Mouse (Mus musculus) stomach, postnatal 0 days (tissue): ENCODE measurements at regions not wholly inside any gene's neighbourhood (a gene's known extent, or its start where the extent isn't known, plus 50 kb on each side); places are given as distances from the start of the nearest gene placed in this dataset.

Source experiments
- ATAC-seq: fragments of 200-750 bp; cut with Nextera tagmentation; 2 replicates; pipeline ENCODE4 v1.8.0; 2017; ENCODE audit not compliant: low FRiP score, low TSS enrichment
- DNase-seq: peaks from one replicate; pipeline ENCODE4 v3.0.0-alpha.2; 2016; ENCODE audit warnings: low spot score
- H3K27ac ChIP-seq: fragments of 300-500 bp; sonication (generic); replicated peaks from 2 replicates; pipeline ENCODE4 v1.5.1; 2014; ENCODE audit warnings: mild to moderate bottlenecking, control low read depth
- H3K27me3 ChIP-seq: fragments of 300-500 bp; sonication (generic); 2 replicates; pipeline ENCODE4 v1.6.1; 2014; ENCODE audit warnings: low read length; ENCODE audit not compliant: control insufficient read depth, insufficient read depth
- H3K36me3 ChIP-seq: fragments of 300-500 bp; sonication (generic); 2 replicates; pipeline ENCODE4 v1.6.1; 2014; ENCODE audit warnings: low read length, mixed read lengths; ENCODE audit not compliant: control insufficient read depth, insufficient read depth
- H3K4me1 ChIP-seq: fragments of 300-500 bp; sonication (generic); replicated peaks from 2 replicates; pipeline ENCODE4 v1.6.1; 2014; ENCODE audit warnings: antibody characterized with exemption; ENCODE audit not compliant: control insufficient read depth, insufficient read depth
- H3K4me2 ChIP-seq: fragments of 300-500 bp; sonication (generic); replicated peaks from 2 replicates; pipeline ENCODE4 v1.6.1; 2014; ENCODE audit warnings: low read depth, mild to moderate bottlenecking, control low read depth, moderate library complexity
- H3K4me3 ChIP-seq: fragments of 300-500 bp; sonication (generic); 2 replicates; pipeline ENCODE4 v1.5.1; 2014; ENCODE audit warnings: low read depth, low read length, control low read depth
- H3K9ac ChIP-seq: fragments of 300-500 bp; sonication (generic); 2 replicates; pipeline ENCODE4 v1.6.1; 2014; ENCODE audit warnings: mild to moderate bottlenecking, low read length, control low read depth, mixed read lengths
- H3K9me3 ChIP-seq: fragments of 300-500 bp; sonication (generic); 2 replicates; pipeline ENCODE4 v1.6.1; 2016; ENCODE audit warnings: low read length; ENCODE audit not compliant: control insufficient read depth
- CTCF ChIP-seq: IDR thresholded peaks from 2 replicates; pipeline ENCODE4 v1.5.1; 2016; ENCODE audit warnings: antibody characterized with exemption, low read depth, mild to moderate bottlenecking, moderate library complexity
- EP300 ChIP-seq: optimal IDR thresholded peaks from 2 replicates; pipeline ENCODE3; 2016; ENCODE audit warnings: antibody characterized with exemption
- WGBS: fragments of 180-500 bp; shearing (Covaris S2); extraction: QIAGEN DNeasy Blood & Tissue Kit; methylation state at CpG from one replicate; pipeline ENCODE4 v1.1.7; 2014; 5-methylcytosine and 5-hydroxymethylcytosine counted together

GRCm38 (mm10) chr10:17284858-17285257 is 438.2 kb upstream of the Cited2 start:
- 88% methylated on average over 5 of the region's 5 CpGs for WGBS
- Histone ChIP-seq H3K27me3 (no peaks in the 10 kb centered on the region), H3K36me3 (no peaks in the 10 kb centered on the region), H3K4me1 (no peaks in the 10 kb centered on the region), H3K9ac (no peak overlapping the region), H3K4me2 (no peak overlapping the region), H3K27ac (no peak overlapping the region), H3K4me3 (no peak overlapping the region), H3K9me3 (no peaks in the 10 kb centered on the region)
- no peak for ATAC-seq
- TF ChIP-seq EP300 (no peak), CTCF (no peak)
- no peak for DNase-seq

- no peaks in the 10 kb centered on the region for H3K27me3 ChIP-seq
- no peaks in the 10 kb centered on the region for H3K36me3 ChIP-seq
- no peak overlapping the region for H3K4me2 ChIP-seq
- no peaks in the 10 kb centered on the region for H3K9me3 ChIP-seq
- H3K4me3 ChIP-seq, result no peak overlapping the region
- no peak for DNase-seq
- H3K9ac ChIP-seq, result no peak overlapping the region
- H3K4me1 ChIP-seq, result no peaks in the 10 kb centered on the region
- no peak for TF ChIP-seq CTCF
- no peak for TF ChIP-seq EP300
- no peak overlapping the region for H3K27ac ChIP-seq
- 93% methylated on average over 2 of the region's 2 CpGs for WGBS
- ATAC-seq, result no peak
Measured at GRCm38 (mm10) chr10:17287141-17287540, 435.9 kb upstream of the Cited2 start.

- Histone ChIP-seq H3K4me3 (no peak overlapping the region), H3K9me3 (no peaks in the 10 kb centered on the region), H3K4me2 (no peak overlapping the region), H3K27ac (no peak overlapping the region), H3K36me3 (no peaks in the 10 kb centered on the region), H3K27me3 (no peaks in the 10 kb centered on the region), H3K9ac (no peak overlapping the region), H3K4me1 (no peaks in the 10 kb centered on the region)
- no peak for TF ChIP-seq EP300
- TF ChIP-seq CTCF, result no peak
- WGBS, result 51% methylated on average over 2 of the region's 2 CpGs
- ATAC-seq, result no peak
- DNase-seq, result no peak
Measured at GRCm38 (mm10) chr10:17288231-17288630, 434.8 kb upstream of the Cited2 start.

- Histone ChIP-seq H3K27ac (no peak overlapping the region), H3K4me1 (no peaks in the 10 kb centered on the region), H3K4me3 (no peak overlapping the region), H3K9me3 (no peaks in the 10 kb centered on the region), H3K27me3 (no peaks in the 10 kb centered on the region), H3K4me2 (no peak overlapping the region), H3K9ac (no peak overlapping the region), H3K36me3 (no peaks in the 10 kb centered on the region)
- ATAC-seq (no peak), DNase-seq (no peak)
- TF ChIP-seq CTCF (no peak), EP300 (no peak)
- 62% methylated on average over 6 of the region's 6 CpGs for WGBS
Measured at GRCm38 (mm10) chr10:17292331-17292730, 430.7 kb upstream of the Cited2 start.

- Histone ChIP-seq H3K4me1 (no peaks in the 10 kb centered on the region), H3K27me3 (no peaks in the 10 kb centered on the region), H3K36me3 (no peaks in the 10 kb centered on the region), H3K4me2 (no peak overlapping the region), H3K27ac (no peak overlapping the region), H3K9me3 (no peaks in the 10 kb centered on the region), H3K9ac (no peak overlapping the region), H3K4me3 (no peak overlapping the region)
- TF ChIP-seq EP300 (no peak), CTCF (no peak)
- ATAC-seq (no peak), DNase-seq (no peak)
- WGBS, result 74% methylated on average over 3 of the region's 3 CpGs
Measured at GRCm38 (mm10) chr10:17294440-17294839, 428.6 kb upstream of the Cited2 start.

- no peaks in the 10 kb centered on the region for H3K27me3 ChIP-seq
- no peaks in the 10 kb centered on the region for H3K9me3 ChIP-seq
- H3K4me1 ChIP-seq, result no peaks in the 10 kb centered on the region
- no peak for ATAC-seq
- no peak for DNase-seq
- H3K4me2 ChIP-seq, result no peak overlapping the region
- no peak overlapping the region for H3K9ac ChIP-seq
- WGBS, result 78% methylated on average over 3 of the region's 3 CpGs
- TF ChIP-seq CTCF (no peak), EP300 (no peak)
- H3K36me3 ChIP-seq, result no peaks in the 10 kb centered on the region
- no peak overlapping the region for H3K27ac ChIP-seq
- H3K4me3 ChIP-seq, result no peak overlapping the region
Measured at GRCm38 (mm10) chr10:17295157-17295556, 427.9 kb upstream of the Cited2 start.

GRCm38 (mm10) chr10:17299600-17299999 is 423.4 kb upstream of the Cited2 start:
- ATAC-seq, result no peak
- Histone ChIP-seq H3K9ac (no peak overlapping the region), H3K9me3 (no peaks in the 10 kb centered on the region), H3K27ac (no peak overlapping the region), H3K27me3 (no peaks in the 10 kb centered on the region), H3K4me2 (no peak overlapping the region), H3K4me1 (no peaks in the 10 kb centered on the region), H3K36me3 (no peaks in the 10 kb centered on the region), H3K4me3 (no peak overlapping the region)
- WGBS, result 32% methylated on average over 6 of the region's 6 CpGs
- TF ChIP-seq EP300 (no peak), CTCF (no peak)
- DNase-seq, result no peak
